Mouse (Mus musculus) kidney, embryonic 15.5 days (tissue): ENCODE measurements around the gene Prkag3. TPM values are rescaled to one million over a fixed set of nuclear protein-coding genes. Genes with fewer than 3 reads are reported as not detected.

ENCODE experiments used
- ATAC-seq: fragments of 200-750 bp; cut with Nextera tagmentation; replicated peaks from 2 replicates; pipeline ENCODE4 v1.8.0; 2017; ENCODE audit warnings: moderate TSS enrichment; ENCODE audit not compliant: low FRiP score
- H3K27ac ChIP-seq: fragments of 300-500 bp; sonication (generic); 2 replicates; pipeline ENCODE4 v1.5.1; 2015; ENCODE audit warnings: mild to moderate bottlenecking, inconsistent platforms
- H3K27me3 ChIP-seq: fragments of 300-500 bp; sonication (generic); 2 replicates; pipeline ENCODE4 v1.6.1; 2015; ENCODE audit warnings: inconsistent platforms
- H3K36me3 ChIP-seq: fragments of 300-500 bp; sonication (generic); 2 replicates; pipeline ENCODE4 v1.6.1; 2015; ENCODE audit warnings: inconsistent platforms
- H3K4me1 ChIP-seq: fragments of 300-500 bp; sonication (generic); 2 replicates; pipeline ENCODE4 v1.6.1; 2015; ENCODE audit warnings: inconsistent platforms
- H3K4me2 ChIP-seq: fragments of 300-500 bp; sonication (generic); 2 replicates; pipeline ENCODE4 v1.6.1; 2015; ENCODE audit warnings: moderate library complexity, mild to moderate bottlenecking, inconsistent platforms
- H3K4me3 ChIP-seq: fragments of 300-500 bp; sonication (generic); replicated peaks from 2 replicates; pipeline ENCODE4 v1.5.1; 2015; ENCODE audit warnings: mild to moderate bottlenecking, inconsistent platforms
- H3K9ac ChIP-seq: fragments of 300-500 bp; sonication (generic); 2 replicates; pipeline ENCODE4 v1.6.1; 2015; ENCODE audit warnings: mild to moderate bottlenecking, inconsistent platforms
- H3K9me3 ChIP-seq: fragments of 300-500 bp; sonication (generic); replicated peaks from 2 replicates; pipeline ENCODE4 v1.6.1; 2016; ENCODE audit warnings: inconsistent platforms
- WGBS: fragments of 180-500 bp; shearing (Covaris S2); methylation state at CpG from one replicate; pipeline ENCODE4 v1.1.7; 2015; ENCODE audit warnings: mixed read lengths; 5-methylcytosine and 5-hydroxymethylcytosine counted together
- polyA plus RNA-seq: library from polyadenylated mRNA; unstranded; fragments of >200 nt; fragmentation: Nextera tagmentation; extraction: Ambion mirVana; gene quantifications from 2 replicates; pipeline ENCODE4 v1.2.1, GENCODE M21; 2015

Gene Prkag3
- polyA plus RNA-seq = 0.44 and 0.73 TPM in 2 replicates

DNA sequence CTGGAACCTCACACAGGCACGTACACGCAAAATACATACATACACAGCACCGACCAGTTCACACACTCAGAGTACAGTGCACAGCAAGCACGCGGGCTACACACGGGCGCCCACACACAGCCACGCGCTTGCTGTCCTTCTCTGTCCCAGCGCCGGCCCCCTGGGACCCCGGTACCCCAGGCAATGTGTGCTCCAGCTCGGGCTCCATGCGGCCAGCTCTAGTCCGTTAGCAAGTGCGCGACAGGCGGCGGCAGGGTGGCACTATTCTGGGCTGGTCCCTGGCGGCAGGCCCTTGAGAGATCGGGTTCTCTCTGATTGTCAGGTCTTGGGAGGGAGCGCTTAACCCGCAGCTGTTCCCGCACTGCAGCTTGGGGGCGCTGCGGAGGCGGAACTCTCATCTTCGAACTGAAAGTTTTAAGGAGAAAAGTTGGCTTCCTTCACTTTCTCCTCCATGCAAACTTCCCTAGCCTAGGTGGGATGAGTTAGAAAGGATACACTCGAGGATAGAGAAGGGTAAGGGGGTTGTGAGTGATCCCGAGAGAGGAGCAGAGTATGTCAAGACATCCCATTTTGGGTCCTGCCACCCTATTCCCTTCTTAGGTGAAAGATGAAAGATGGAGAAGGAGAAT lies at the start of gene Prkag3:
Gene Prkag3, minus strand, starts transcription at position 579 of the 629 bp plus-strand sequence.
- Histone ChIP-seq H3K27ac (no peak within 1 kb of the TSS), H3K9me3 (no peaks in the 10 kb centered on the region), H3K4me1 (peaks cover 14% of the 10 kb centered on the region), H3K4me2 (peak within 1 kb of the TSS; percentile 61), H3K27me3 (peaks cover 24% of the 10 kb centered on the region), H3K36me3 (no peaks in the 10 kb centered on the region), H3K9ac (peak within 1 kb of the TSS; percentile 30; the same call in 1 of the 2 replicates), H3K4me3 (peak within 1 kb of the TSS; percentile 29)
- ATAC-seq = peak; percentile 67
- 11% methylated on average over 30 of the region's 30 CpGs for WGBS

DNA sequence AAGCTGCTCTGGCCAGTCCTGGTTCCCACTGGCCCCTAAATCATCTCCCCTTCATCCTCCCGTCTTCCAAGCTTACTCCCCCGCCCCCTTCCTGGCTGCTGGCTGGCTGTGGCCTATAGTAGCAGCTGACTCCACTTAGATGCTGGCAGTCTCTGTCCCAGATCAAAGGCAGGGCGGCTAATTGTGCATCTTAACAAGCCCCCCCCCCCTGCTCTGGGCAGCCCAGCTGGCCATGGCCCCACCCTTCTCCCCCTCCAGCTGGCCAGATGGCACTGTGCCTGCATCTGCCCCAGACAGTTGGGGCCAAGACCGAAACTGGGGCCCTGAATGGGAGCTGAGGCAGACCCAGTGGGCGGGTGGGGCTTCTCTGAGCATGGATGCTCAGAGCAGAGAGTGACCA lies 48.4 kb upstream of the Prkag3 start:
- Histone ChIP-seq H3K4me3 (no peak overlapping the region), H3K4me1 (peaks cover 33% of the 10 kb centered on the region), H3K9me3 (no peaks in the 10 kb centered on the region), H3K36me3 (no peaks in the 10 kb centered on the region), H3K4me2 (no peak overlapping the region), H3K9ac (no peak overlapping the region), H3K27me3 (peaks cover 99% of the 10 kb centered on the region), H3K27ac (no peak overlapping the region)
- peak; percentile 46 for ATAC-seq
- WGBS = 10% methylated on average over 5 of the region's 5 CpGs

GRCm38 (mm10) chr1:74795145-74795529 lies 46.1 kb upstream of the Prkag3 start:
- peaks cover 100% of the 10 kb centered on the region for H3K27me3 ChIP-seq
- H3K4me3 ChIP-seq = 0 out of 2 replicates have a peak overlapping the region, but pooled peaks have one; percentile 30
- H3K27ac ChIP-seq = no peak overlapping the region
- no peak for ATAC-seq
- H3K4me1 ChIP-seq = peaks cover 37% of the 10 kb centered on the region
- peak overlapping the region; percentile 55 for H3K4me2 ChIP-seq
- 4% methylated on average over 6 of the region's 11 CpGs for WGBS
- no peak overlapping the region for H3K9ac ChIP-seq
- H3K9me3 ChIP-seq = no peaks in the 10 kb centered on the region
- no peaks in the 10 kb centered on the region for H3K36me3 ChIP-seq

DNA sequence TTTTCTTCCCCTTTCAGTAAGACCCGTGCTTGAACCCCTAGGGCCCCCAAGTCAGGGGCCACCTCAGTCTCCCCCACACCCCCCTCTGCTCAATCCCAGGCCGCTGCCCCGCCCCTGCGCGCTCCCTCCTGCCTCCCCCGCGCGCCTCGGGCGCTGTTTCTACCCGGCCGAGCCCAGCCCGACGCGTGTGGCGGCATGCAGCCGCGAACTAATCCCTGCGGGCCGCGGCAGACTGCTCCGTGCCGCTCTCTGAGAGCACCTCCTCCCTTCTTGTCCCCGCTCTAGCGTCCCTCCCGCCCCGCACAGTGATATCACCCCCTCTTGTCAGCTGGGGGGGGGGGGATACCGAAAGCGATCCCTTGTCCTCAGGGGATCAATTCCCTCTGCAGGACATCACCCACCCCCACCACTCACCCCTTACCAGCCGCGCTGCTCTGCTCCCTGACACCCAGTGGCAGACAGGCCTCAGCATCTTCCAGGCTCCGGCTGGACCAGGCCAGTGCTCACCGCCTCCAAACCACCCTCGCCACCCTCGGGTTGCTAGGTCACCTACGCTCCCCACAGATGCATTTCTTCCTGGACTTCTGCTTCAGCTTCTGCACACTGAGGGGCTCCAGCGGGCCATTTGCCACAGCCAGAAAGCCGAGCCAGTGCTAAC lies 45.6 kb upstream of the Prkag3 start:
- peak overlapping the region; percentile 30 for H3K4me3 ChIP-seq
- peak; percentile 41; the same call in 1 of the 2 replicates for ATAC-seq

GRCm38 (mm10) chr1:74792831-74793660 lies 44.0 kb upstream of the Prkag3 start:
- Histone ChIP-seq H3K27ac (no peak overlapping the region), H3K27me3 (peaks cover 100% of the 10 kb centered on the region), H3K4me2 (no peak overlapping the region), H3K9me3 (no peaks in the 10 kb centered on the region), H3K4me3 (no peak overlapping the region), H3K36me3 (no peaks in the 10 kb centered on the region), H3K9ac (no peak overlapping the region), H3K4me1 (peaks cover 43% of the 10 kb centered on the region)
- WGBS = 20% methylated on average over 19 of the region's 19 CpGs
- ATAC-seq = no peak

More for the DNA sequence above, 45.6 kb upstream of the Prkag3 start:
- Histone ChIP-seq H3K27ac (0 out of 2 replicates have a peak overlapping the region, but pooled peaks have one; percentile 22), H3K9ac (peak overlapping the region; percentile 23; the same call in 1 of the 2 replicates), H3K9me3 (no peaks in the 10 kb centered on the region), H3K27me3 (peaks cover 100% of the 10 kb centered on the region), H3K36me3 (no peaks in the 10 kb centered on the region), H3K4me1 (peaks cover 37% of the 10 kb centered on the region), H3K4me2 (peak overlapping the region; percentile 55)
- 2% methylated on average over 36 of the region's 38 CpGs for WGBS

DNA sequence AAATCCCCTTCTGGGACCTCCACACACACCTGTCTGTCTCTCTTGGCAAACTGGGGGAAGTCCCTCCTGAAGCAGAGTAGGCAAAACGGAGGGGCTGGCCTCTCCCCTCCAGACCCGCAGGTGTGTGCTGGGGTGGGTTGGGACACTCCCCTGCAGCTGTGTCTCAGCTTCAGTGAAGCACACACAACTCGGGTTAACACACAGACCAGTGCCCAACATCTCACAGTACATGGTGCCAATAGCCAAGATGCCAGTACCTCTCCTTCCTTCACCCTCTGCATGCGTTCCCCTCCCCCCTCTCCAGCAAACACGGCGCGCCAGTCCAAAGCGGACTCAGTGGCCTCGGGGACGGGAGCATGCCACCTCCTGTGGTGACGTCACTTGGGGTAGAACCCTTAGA lies 42.2 kb upstream of the Prkag3 start, which contains the start of gene Wnt10a:
Gene Wnt10a, plus strand, starts transcription at position 268 of the 400 bp plus-strand sequence.
- Histone ChIP-seq H3K36me3 (no peaks in the 10 kb centered on the region), H3K27ac (no peak within 1 kb of the TSS), H3K27me3 (peaks cover 99% of the 10 kb centered on the region), H3K9ac (peak within 1 kb of the TSS; percentile 16; the same call in 1 of the 2 replicates), H3K4me2 (peak within 1 kb of the TSS; percentile 62), H3K4me1 (peaks cover 38% of the 10 kb centered on the region), H3K9me3 (no peaks in the 10 kb centered on the region), H3K4me3 (peak within 1 kb of the TSS; percentile 35)
- ATAC-seq = peak; percentile 5; the same call in 1 of the 2 replicates
- 1% methylated on average over 11 of the region's 11 CpGs for whole genome bisulfite sequencing

- WGBS = 18% methylated on average over 3 of the region's 3 CpGs
- H3K4me3 ChIP-seq = no peak overlapping the region
- H3K9ac ChIP-seq = no peak overlapping the region
- no peak for ATAC-seq
- no peaks in the 10 kb centered on the region for H3K9me3 ChIP-seq
- no peak overlapping the region for H3K4me2 ChIP-seq
- H3K36me3 ChIP-seq = no peaks in the 10 kb centered on the region
- no peak overlapping the region for H3K27ac ChIP-seq
- H3K27me3 ChIP-seq = peaks cover 98% of the 10 kb centered on the region
- H3K4me1 ChIP-seq = peaks cover 35% of the 10 kb centered on the region
Observed at GRCm38 (mm10) chr1:74790095-74790494, 41.1 kb upstream of the Prkag3 start.

DNA sequence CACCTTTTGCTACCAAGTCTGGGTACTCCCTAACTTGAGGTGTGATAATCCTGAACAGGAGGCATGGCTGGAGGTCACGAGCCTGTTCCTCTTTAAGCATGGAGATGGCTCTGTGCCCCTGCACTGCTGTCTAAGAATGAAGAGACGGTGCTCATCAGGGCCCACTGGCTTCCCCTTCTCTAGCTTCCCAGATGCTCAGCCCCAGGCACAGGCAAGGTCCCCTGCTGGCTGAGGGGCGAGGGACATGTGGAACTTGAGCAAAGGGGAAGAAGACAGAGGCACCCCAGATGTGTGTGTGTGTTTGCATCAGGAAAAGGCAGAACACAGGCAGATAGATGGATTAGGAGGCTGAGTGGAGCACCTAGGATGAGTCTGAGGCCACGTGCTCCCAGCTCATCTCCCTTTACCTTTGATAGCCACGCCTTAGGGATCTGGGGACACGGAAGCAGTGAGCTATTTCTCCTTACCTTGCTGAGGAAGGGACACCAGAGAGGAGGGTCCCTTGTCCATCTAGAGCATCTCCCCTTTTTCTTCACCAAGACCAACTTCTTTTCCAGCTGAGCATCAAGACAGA lies 39.7 kb upstream of the Prkag3 start:
- Histone ChIP-seq H3K36me3 (no peaks in the 10 kb centered on the region), H3K27me3 (peaks cover 98% of the 10 kb centered on the region), H3K9ac (no peak overlapping the region), H3K4me3 (no peak overlapping the region), H3K9me3 (no peaks in the 10 kb centered on the region), H3K4me1 (peaks cover 31% of the 10 kb centered on the region), H3K4me2 (no peak overlapping the region), H3K27ac (no peak overlapping the region)
- ATAC-seq = no peak
- WGBS = 34% methylated on average over 6 of the region's 6 CpGs

DNA sequence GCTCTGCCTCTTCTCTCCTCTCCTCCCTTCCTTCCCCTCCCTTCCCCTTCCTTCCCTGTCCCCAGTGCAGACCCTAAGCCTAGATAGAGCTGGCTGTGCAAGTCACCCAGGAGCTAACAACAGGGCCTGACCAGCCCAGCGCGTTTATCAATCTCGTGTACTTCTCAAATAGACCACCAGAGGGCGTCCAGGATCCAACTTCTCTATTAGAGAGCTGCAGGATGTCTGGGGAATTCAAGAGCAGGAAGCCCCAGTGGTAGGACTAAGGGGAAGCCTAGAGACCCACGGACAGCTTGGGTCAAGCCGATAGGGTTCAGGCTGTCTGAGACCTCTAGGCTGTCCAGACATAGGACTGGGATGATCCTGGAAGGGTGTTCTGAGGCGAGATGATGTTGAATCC lies 38.8 kb upstream of the Prkag3 start:
- no peaks in the 10 kb centered on the region for H3K9me3 ChIP-seq
- H3K4me3 ChIP-seq = no peak overlapping the region
- WGBS = 7% methylated on average over 7 of the region's 7 CpGs
- peaks cover 35% of the 10 kb centered on the region for H3K4me1 ChIP-seq
- H3K4me2 ChIP-seq = no peak overlapping the region
- H3K27me3 ChIP-seq = peaks cover 98% of the 10 kb centered on the region
- no peak; the same call in 1 of the 2 replicates for ATAC-seq
- no peak overlapping the region for H3K9ac ChIP-seq
- H3K27ac ChIP-seq = no peak overlapping the region
- no peaks in the 10 kb centered on the region for H3K36me3 ChIP-seq

DNA sequence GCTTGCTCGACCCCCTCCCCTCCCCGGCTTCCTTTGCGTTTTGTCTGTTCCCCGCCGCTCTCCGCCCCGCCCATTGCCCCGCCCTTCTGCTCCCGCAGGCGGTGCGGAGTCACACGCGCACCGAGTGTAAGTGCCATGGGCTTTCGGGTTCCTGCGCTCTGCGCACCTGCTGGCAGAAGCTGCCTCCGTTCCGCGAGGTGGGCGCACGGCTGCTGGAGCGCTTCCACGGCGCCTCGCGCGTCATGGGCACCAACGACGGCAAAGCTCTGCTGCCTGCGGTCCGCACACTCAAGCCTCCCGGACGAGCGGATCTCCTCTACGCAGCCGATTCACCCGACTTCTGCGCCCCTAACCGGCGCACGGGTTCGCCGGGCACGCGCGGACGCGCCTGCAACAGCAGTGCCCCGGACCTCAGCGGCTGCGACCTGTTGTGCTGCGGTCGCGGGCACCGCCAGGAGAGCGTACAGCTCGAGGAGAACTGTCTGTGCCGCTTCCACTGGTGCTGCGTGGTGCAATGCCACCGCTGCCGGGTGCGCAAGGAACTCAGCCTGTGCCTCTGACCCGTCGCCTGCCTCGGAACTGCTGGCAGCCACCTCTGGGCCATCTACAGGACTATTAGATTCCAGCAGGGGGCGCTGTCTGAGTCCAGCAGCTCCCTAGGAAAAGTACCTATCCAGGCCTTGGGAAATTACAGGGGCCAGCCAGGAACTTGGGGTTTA lies 35.2 kb upstream of the Prkag3 start:
- Histone ChIP-seq H3K9ac (0 out of 2 replicates have a peak overlapping the region, but pooled peaks have one; percentile 2), H3K9me3 (no peaks in the 10 kb centered on the region), H3K4me2 (peak overlapping the region; percentile 88), H3K27ac (no peak overlapping the region), H3K4me3 (peak overlapping the region; percentile 50), H3K27me3 (peaks cover 93% of the 10 kb centered on the region), H3K36me3 (no peaks in the 10 kb centered on the region), H3K4me1 (peaks cover 32% of the 10 kb centered on the region)
- ATAC-seq = no peak
- WGBS = 2% methylated on average over 67 of the region's 67 CpGs

GRCm38 (mm10) chr1:74783554-74783953 lies 34.5 kb upstream of the Prkag3 start:
- peaks cover 93% of the 10 kb centered on the region for H3K27me3 ChIP-seq
- peak overlapping the region; percentile 88 for H3K4me2 ChIP-seq
- peaks cover 28% of the 10 kb centered on the region for H3K4me1 ChIP-seq
- no peaks in the 10 kb centered on the region for H3K36me3 ChIP-seq
- no peaks in the 10 kb centered on the region for H3K9me3 ChIP-seq
- H3K27ac ChIP-seq = no peak overlapping the region
- H3K4me3 ChIP-seq = peak overlapping the region; percentile 50
- ATAC-seq = 0 out of 2 replicates have a peak, but pooled peaks have one; percentile 16
- WGBS = 4% methylated on average over 13 of the region's 13 CpGs
- H3K9ac ChIP-seq = no peak overlapping the region
